Mouse (Mus musculus) hematopoietic multipotent progenitor cell, adult 10-12 weeks (in vitro differentiated cells): ENCODE results near the gene Scg5. TPM values are rescaled to one million over a fixed set of nuclear protein-coding genes. Genes with fewer than 3 reads are reported as not detected.

Experiments used
- polyA plus RNA-seq: library from polyadenylated mRNA; stranded (reverse); fragments of >175 nt; gene quantifications from 2 replicates; pipeline ENCODE4 v1.2.3, GENCODE M21; 2012; ENCODE audit warnings: low replicate concordance

Gene Scg5
- polyA plus RNA-seq: 3.9 and 5.9 TPM in 2 replicates

GRCm38 (mm10) chr2:113828943-113829882 lies at the start of gene Scg5:
Scg5 (minus strand) TSS chr2:113829121.

GRCm38 (mm10) chr2:113848245-113849121 lies 19.6 kb upstream of the Scg5 start, which contains the start of gene Arhgap11a:
Arhgap11a (minus strand) TSS chr2:113848661.

GRCm38 (mm10) chr2:113758311-113759161 lies 70.4 kb downstream of the Scg5 start, which contains the start of gene Grem1:
Grem1 (minus strand) TSS chr2:113758646.

Other genes starting within 250 kb of the Scg5 start
- gene Grem1, start 70.5 kb downstream of the Scg5 start, polyA plus RNA-seq: not detected in 2 replicates
- gene Arhgap11a, start 19.5 kb upstream of the Scg5 start, polyA plus RNA-seq: 1.8 and 3.0 TPM in 2 replicates
- gene Gjd2, start 184.5 kb upstream of the Scg5 start, polyA plus RNA-seq: not detected in 2 replicates
- gene Actc1, start 224.4 kb upstream of the Scg5 start, polyA plus RNA-seq: not detected in 2 replicates